Mouse (Mus musculus) kidney, postnatal 4 days (tissue): ENCODE measurements around the gene Gsn.

Experiments used
- DNase-seq, 2 experiments: peaks; one replicate each; pipeline ENCODE4 v3.0.0; 2021; ENCODE audit warnings: mixed read lengths in 2 of 2

Gsn gene

DNA sequence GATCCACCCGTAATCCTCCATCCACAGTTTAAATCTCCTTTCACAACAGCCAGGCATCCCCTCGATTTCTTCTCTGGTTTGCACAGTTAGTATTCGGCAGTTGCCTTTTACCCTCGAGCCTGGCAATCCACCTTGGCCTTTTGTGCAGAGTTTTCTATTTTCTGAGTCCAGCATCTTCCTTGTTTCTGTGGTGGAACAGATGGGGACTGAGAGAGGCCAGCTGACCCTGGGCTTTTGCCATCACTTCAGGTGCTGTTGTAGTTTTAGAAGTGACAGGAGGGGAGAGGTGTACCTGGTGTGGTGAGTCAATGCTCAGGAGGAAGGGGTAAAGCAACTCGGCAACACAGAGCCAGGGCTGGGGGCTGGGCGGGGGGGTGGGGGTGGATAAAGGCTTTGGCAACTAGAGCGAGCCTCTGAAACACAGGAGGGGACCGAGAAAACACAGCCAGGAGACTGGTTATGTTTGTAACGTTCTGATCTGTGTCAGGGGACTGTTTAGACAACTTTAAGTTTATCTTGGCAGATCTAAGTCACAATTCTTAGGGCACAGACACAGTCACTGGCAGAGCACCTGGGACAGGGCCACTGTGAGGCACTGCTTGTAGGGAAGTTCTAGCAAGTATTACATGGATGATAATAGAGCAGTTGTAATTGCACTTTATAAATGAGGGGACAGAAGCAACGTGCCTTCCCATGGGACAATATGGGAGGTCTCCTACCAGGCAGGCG, 72.0 kb downstream of the Gsn start:
- DNase-seq, result no peak

DNA sequence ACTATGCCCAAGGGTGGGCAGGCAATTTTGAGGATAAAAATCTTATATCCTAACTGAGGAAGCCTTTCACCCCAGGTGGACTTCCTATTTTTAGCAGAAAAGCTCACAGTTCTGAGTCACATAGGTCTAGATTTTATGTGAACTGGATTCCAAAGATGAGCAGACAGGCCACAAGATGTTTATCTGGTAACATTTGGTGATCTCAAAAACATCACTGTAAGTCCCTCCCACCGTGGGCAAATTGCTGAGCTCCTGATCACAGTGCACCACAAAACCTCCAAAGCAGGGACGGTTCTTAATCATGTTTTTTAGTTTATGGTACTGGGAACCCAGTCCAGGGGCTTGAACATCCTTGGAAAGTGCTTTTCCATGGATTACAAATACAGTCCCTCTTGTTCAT, 72.9 kb downstream of the Gsn start:
- no peak for DNase-seq

GRCm38 (mm10) chr2:35331205-35331604, 75.0 kb downstream of the Gsn start:
- DNase-seq, result no peak

- DNase-seq, result no peak
Observed at GRCm38 (mm10) chr2:35333670-35334069, 77.5 kb downstream of the Gsn start.

DNA sequence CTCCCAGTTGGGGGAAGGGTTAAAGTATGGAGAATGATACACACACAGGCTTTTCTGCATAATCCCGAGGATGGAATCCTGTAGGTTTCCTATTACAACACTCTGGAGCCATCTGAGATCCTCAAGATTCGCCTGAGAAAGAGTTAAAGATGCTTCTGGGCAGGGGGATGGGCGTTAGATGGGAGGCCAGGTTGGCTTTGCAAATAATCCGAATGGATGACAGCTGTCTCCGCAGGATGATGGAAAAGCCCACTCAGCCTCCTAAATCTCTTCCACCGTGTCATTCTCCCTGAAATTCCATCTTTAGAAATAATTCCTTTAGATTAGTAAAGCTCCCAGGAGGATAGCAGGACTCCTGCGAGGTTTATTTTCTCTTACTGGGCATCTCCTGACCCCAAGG, 79.4 kb downstream of the Gsn start:
- no peak for DNase-seq

DNA sequence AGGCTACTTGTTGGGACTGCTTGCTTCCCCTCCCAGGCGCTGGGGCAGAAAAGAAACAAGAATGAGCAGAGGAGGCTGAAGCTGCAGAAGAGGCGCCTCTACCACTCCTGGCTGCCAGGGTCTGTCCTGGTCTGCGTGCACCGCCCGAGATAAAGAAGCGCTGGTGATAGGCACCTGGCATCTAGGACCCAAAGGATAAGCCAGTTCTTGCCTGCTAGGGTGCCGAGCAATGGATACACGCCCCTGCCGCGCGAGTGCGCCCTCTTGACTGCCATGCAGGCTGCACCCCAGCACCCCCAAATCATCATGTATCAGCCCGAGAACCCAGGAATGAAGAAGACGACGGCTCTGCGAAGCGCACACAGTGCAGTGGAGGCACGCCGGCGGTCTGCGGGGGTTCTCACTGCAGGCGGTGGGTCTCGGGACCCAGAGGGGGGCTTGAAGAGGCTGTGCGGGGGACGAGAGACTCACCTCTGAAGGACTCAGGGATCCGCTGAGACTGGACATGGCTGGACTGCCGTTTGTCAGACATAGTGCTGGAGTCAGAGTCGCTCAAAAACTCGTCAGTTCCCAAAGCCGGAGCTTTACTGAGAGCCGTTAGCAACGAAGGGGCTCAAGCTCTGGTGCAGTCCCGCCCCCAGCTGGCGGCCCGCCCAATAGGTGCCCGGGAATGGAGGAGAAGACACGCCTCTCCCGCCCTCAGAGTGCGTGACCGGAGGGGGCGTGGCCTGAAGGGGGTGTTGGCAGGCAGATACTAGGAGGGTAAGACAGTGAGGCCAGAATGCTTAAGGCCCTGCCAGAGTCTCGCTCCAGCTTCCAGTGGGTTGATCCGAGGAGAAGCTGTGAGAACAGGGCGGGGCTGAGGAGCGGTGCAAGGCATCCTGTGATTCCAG, 80.5 kb downstream of the Gsn start, which contains the start of gene Stom:
Gene Stom (minus strand): TSS at position 589 of the 893 bp plus-strand sequence.
- DNase-seq, result peak; percentile 100

- no peak for DNase-seq
Observed at GRCm38 (mm10) chr2:35337419-35337818, 81.2 kb downstream of the Gsn start.

DNA sequence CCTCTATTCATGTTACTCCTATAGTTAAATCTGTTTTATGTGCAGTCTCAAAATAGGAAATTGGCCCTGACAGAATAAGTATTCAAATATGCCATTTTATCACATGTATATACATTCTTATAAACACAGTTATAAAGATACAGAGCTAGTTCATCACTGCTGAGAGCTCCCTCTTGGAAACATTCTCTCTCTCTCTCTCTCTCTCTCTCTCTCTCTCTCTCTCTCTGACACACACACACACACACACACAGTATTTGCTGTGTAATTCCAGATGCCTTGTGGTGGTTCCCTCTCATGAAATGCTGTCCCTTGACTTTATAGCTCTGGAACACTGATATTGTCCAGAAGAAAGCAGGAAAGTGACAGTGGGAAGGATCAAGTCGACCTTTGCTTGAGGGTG, 81.9 kb downstream of the Gsn start:
- DNase-seq, result no peak

DNA sequence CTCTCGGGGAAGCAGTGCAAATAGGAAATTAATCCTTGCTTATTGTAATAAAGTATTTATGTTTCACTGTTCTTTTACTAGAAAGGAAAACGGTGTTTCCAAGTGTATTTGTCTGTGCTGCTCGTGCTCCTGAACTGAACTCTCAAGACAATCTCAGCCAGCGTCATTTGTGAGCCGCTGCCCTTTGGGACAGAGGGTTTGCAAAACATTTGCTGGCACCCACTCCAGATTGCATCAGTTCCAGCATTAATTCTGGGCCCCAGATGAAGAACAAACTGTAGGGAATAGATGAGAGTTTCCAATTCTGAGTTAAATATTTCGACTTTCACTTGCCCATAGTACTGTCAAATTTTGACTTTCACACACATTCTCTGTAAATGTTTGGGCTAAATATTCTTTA, 82.5 kb downstream of the Gsn start:
- peak in 1 of 2 experiments; percentile 22 for DNase-seq

GRCm38 (mm10) chr2:35342605-35343004, 86.4 kb downstream of the Gsn start:
- DNase-seq, result no peak

GRCm38 (mm10) chr2:35345984-35346383, 89.8 kb downstream of the Gsn start:
- DNase-seq, result no peak

DNA sequence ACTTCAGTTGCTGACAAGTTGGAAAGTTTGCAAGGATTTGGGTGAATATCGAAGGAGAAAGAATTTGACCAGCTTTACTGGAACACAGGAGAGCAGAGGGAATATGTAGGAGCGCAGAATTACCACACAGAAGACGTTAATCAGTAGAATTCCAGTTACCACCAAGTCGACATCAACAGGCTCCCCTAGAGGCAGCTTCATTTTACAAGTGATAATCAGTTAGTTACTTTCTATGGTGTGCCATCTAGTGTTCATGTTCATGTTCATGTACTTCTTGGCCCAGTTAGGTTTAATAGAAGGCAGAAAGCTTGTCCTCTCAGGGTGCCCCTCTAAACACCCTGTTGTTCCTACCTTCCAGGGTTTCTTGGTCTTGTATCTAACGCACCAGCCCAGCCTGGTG, 93.0 kb downstream of the Gsn start:
- DNase-seq, result no peak
